Mouse (Mus musculus) intestine, postnatal 0 days (tissue): ENCODE results near the gene Fam124a. TPM values are rescaled to one million over a fixed set of nuclear protein-coding genes. Genes with fewer than 3 reads are reported as not detected.

ENCODE experiments used
- ATAC-seq: fragments of 200-750 bp; cut with Nextera tagmentation; 2 replicates; pipeline ENCODE4 v1.8.0; 2017; ENCODE audit warnings: mild to moderate bottlenecking, moderate TSS enrichment, moderate library complexity
- H3K27ac ChIP-seq: fragments of 300-500 bp; sonication (generic); 2 replicates; pipeline ENCODE4 v1.5.1; 2014; ENCODE audit warnings: mild to moderate bottlenecking, low read depth, low read length, moderate library complexity
- H3K27me3 ChIP-seq: fragments of 300-500 bp; sonication (generic); replicated peaks from 2 replicates; pipeline ENCODE4 v1.6.1; 2014; ENCODE audit warnings: low read length, mixed read lengths; ENCODE audit not compliant: control insufficient read depth, insufficient read depth
- H3K36me3 ChIP-seq: fragments of 300-500 bp; sonication (generic); 2 replicates; pipeline ENCODE4 v1.6.1; 2014; ENCODE audit warnings: mild to moderate bottlenecking, moderate library complexity; ENCODE audit not compliant: control insufficient read depth, insufficient read depth
- H3K4me1 ChIP-seq: fragments of 300-500 bp; sonication (generic); replicated peaks from 2 replicates; pipeline ENCODE4 v1.6.1; 2014; ENCODE audit warnings: antibody characterized with exemption, low read length, mixed read lengths; ENCODE audit not compliant: control insufficient read depth, insufficient read depth
- H3K4me2 ChIP-seq: fragments of 300-500 bp; sonication (generic); replicated peaks from 2 replicates; pipeline ENCODE4 v1.6.1; 2014; ENCODE audit warnings: low read depth, mild to moderate bottlenecking, moderate library complexity
- H3K4me3 ChIP-seq: fragments of 300-500 bp; sonication (generic); 2 replicates; pipeline ENCODE4 v1.5.1; 2014; ENCODE audit warnings: low read depth, low read length
- H3K9ac ChIP-seq: fragments of 300-500 bp; sonication (generic); 2 replicates; pipeline ENCODE4 v1.6.1; 2014; ENCODE audit warnings: mild to moderate bottlenecking, low read depth, low read length
- H3K9me3 ChIP-seq: fragments of 300-500 bp; sonication (generic); 2 replicates; pipeline ENCODE4 v1.6.1; 2016; ENCODE audit warnings: mixed run types; ENCODE audit not compliant: control insufficient read depth
- CTCF ChIP-seq: sonication (generic); IDR thresholded peaks from 2 replicates; pipeline ENCODE4 v1.5.1; 2016; ENCODE audit warnings: low read depth, mild to moderate bottlenecking, control low read depth, antibody characterized with exemption, moderate library complexity
- WGBS: fragments of 180-500 bp; shearing (Covaris S2); extraction: QIAGEN DNeasy Blood & Tissue Kit; methylation state at CpG from one replicate; pipeline ENCODE4 v1.1.7; 2014; 5-methylcytosine and 5-hydroxymethylcytosine counted together
- polyA plus RNA-seq: library from polyadenylated mRNA; unstranded; fragments of >200 nt; fragmentation: Nextera tagmentation; extraction: Ambion mirVana; gene quantifications from 2 replicates; pipeline ENCODE4 v1.2.1, GENCODE M21; 2015

Gene Fam124a
- polyA plus RNA-seq, 1 experiment from 2014 or later: 5.1 TPM

DNA sequence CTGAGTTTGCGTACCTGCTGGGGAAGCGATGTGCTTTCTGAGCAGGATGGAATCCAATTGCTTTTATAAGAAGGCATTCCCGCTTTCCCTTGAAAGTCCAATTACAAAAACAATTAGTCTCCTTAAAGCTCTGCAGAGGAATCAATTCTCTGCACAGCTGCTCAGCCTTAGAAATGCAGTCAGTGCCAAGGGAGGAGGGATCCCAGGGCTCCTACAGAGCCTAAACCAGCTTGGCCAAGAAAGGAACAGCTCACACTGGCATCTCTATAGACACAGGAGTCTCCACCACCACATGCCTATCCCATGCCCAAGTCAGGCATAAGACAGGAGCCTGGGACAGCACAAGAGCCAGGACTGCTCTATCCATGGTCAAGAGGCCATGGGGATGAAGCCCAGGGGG, 66.9 kb downstream of the Fam124a start:
- no peak for ATAC-seq
- Histone ChIP-seq H3K27me3 (no peaks in the 10 kb centered on the region), H3K4me1 (no peaks in the 10 kb centered on the region), H3K9ac (no peak overlapping the region), H3K27ac (no peak overlapping the region), H3K9me3 (no peaks in the 10 kb centered on the region), H3K4me2 (no peak overlapping the region), H3K4me3 (no peak overlapping the region), H3K36me3 (no peaks in the 10 kb centered on the region)
- TF ChIP-seq CTCF: no peak
- 82% methylated on average over 3 of the region's 3 CpGs for WGBS

DNA sequence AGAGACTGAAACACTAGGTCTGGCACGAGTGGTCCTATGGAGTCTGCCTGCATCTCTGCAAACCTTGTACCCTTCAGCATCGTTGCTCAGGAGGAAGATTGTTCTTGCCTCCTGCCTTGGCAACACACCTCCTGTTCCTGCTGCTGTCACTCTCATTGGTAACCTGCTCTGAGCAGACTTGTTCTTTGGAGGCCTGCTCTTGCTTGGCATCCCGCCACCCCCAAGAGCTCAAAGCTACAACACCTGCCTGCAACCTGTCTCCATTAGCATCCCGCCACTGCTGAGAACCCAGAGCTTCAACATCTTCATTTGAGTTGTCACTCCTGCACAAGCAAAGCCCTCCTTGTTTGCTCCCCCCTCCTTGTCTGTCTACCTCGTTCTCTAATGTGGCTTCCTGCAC, 72.4 kb downstream of the Fam124a start:
- 92% methylated on average over 5 of the region's 5 CpGs for WGBS
- no peaks in the 10 kb centered on the region for H3K27me3 ChIP-seq
- TF ChIP-seq CTCF: no peak
- H3K36me3 ChIP-seq: no peaks in the 10 kb centered on the region
- no peak for ATAC-seq
- no peaks in the 10 kb centered on the region for H3K4me1 ChIP-seq
- H3K4me3 ChIP-seq: no peak overlapping the region
- no peak overlapping the region for H3K4me2 ChIP-seq
- H3K9ac ChIP-seq: no peak overlapping the region
- H3K27ac ChIP-seq: no peak overlapping the region
- no peaks in the 10 kb centered on the region for H3K9me3 ChIP-seq

GRCm38 (mm10) chr14:62637436-62638344, 82.2 kb downstream of the Fam124a start:
- no peak for ATAC-seq
- Histone ChIP-seq H3K4me2 (no peak overlapping the region), H3K9me3 (no peaks in the 10 kb centered on the region), H3K4me3 (no peak overlapping the region), H3K27me3 (no peaks in the 10 kb centered on the region), H3K27ac (no peak overlapping the region), H3K9ac (no peak overlapping the region), H3K36me3 (no peaks in the 10 kb centered on the region), H3K4me1 (no peaks in the 10 kb centered on the region)
- no peak for TF ChIP-seq CTCF
- 29% methylated on average over 9 of the region's 9 CpGs for WGBS

- no peak overlapping the region for H3K4me2 ChIP-seq
- TF ChIP-seq CTCF: no peak
- no peaks in the 10 kb centered on the region for H3K4me1 ChIP-seq
- H3K4me3 ChIP-seq: no peak overlapping the region
- no peaks in the 10 kb centered on the region for H3K36me3 ChIP-seq
- no peak overlapping the region for H3K9ac ChIP-seq
- no peaks in the 10 kb centered on the region for H3K27me3 ChIP-seq
- no peak for ATAC-seq
- H3K9me3 ChIP-seq: no peaks in the 10 kb centered on the region
- WGBS: 47% methylated on average over 6 of the region's 6 CpGs
- H3K27ac ChIP-seq: no peak overlapping the region
Observed at GRCm38 (mm10) chr14:62638345-62638702, 82.8 kb downstream of the Fam124a start.

GRCm38 (mm10) chr14:62639111-62639510, 83.6 kb downstream of the Fam124a start:
- no peak for ATAC-seq
- 56% methylated on average over 6 of the region's 6 CpGs for WGBS
- Histone ChIP-seq H3K4me2 (no peak overlapping the region), H3K9ac (no peak overlapping the region), H3K4me3 (no peak overlapping the region), H3K27me3 (no peaks in the 10 kb centered on the region), H3K9me3 (no peaks in the 10 kb centered on the region), H3K4me1 (no peaks in the 10 kb centered on the region), H3K27ac (no peak overlapping the region), H3K36me3 (no peaks in the 10 kb centered on the region)
- TF ChIP-seq CTCF: peak; percentile 62

DNA sequence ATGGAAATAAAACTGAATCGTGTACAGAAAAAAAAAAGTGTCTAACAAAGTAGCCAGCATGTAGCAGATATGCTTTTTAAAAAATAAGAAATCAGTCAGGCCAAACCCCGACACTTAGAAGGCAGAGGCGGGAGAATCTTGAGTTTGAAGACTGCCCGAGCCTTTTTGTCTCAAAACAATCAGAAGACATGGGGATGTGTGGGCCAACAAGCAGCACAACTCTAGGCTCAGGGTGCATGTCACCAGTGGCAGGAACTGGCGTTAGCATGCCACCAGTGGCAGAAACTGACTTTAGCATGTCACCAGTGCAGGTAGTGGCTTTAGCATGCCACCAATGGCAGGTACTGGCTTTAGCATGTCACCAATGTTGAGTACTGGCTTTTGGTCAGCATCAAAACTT, 84.0 kb downstream of the Fam124a start:
- H3K4me1 ChIP-seq: no peaks in the 10 kb centered on the region
- no peak overlapping the region for H3K27ac ChIP-seq
- H3K27me3 ChIP-seq: no peaks in the 10 kb centered on the region
- H3K4me3 ChIP-seq: no peak overlapping the region
- no peaks in the 10 kb centered on the region for H3K9me3 ChIP-seq
- no peak for TF ChIP-seq CTCF
- ATAC-seq: no peak
- 89% methylated on average over 5 of the region's 5 CpGs for WGBS
- no peak overlapping the region for H3K9ac ChIP-seq
- no peak overlapping the region for H3K4me2 ChIP-seq
- H3K36me3 ChIP-seq: no peaks in the 10 kb centered on the region
